Mouse (Mus musculus) spleen, embryonic (tissue): ENCODE data around the gene Cmah.

Experiments
- CTCF ChIA-PET: fragments of 350-600 bp; sonication (Branson Sonifier 250); formaldehyde crosslinking; loops from one replicate; lab custom pipeline; 2022; lab: Charles Lee

Cmah gene

DNA sequence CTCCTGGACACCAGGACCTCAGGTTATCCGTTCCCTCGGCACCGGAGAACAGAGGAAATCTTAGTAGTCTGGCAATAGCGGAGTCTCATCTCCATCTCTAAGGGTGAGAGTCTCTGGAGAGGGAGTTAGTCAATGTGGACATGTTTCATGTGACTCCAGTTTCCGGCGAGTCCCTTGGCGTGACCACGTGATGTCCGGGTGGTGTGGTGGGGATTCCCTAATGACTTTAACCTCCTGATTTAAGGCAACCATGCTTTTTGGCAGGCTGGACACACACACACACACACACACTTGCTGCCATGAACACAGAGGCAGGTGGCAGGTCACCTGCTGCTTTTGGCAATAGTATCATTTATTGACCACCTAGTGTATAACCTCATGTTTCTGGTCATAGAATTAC lies 138.8 kb downstream of the Cmah start:
- CTCF ChIA-PET = no interaction called here

DNA sequence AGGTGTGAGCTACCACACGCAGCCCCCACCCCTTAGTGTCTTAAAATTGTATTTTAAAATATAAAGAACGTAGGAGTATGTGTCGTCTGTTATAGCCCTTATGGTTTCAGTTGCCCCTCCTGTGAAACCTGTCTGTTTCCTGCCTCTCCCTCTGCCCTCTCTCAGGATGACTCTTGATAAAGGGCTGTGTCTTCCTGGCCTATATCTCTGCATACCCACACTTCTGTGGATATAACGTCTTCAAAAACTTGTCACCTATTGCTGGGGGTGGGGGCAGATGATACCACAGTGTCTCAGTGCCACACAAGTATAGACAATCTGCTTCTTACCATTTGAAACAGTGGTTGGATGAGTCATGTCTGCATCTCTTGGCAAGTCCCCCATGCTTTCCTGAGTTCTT lies 140.6 kb downstream of the Cmah start:
- CTCF ChIA-PET = no interaction called here

- CTCF ChIA-PET = no interaction called here
These were observed 150.4 kb downstream of the Cmah start for GRCm38 (mm10) chr13:24477564-24477963.

DNA sequence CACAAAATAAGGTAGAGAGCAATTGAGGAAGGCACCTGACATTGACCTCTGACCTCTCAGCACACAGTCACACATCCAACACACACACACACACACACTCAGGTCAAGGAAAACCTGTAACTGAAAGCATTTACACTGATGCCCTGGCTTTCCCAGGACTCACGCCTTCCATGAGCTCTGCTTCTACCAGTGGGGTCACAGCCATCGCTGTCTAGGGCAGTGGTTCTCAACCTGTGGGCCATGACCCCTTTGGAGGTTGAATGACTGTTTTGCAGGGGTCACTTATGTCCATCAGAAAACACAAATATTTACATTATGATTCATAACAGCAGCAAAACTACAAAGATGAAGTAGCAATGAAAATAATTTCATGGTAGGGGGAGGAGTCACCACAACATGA lies 152.3 kb downstream of the Cmah start:
- CTCF ChIA-PET = no interaction called here

DNA sequence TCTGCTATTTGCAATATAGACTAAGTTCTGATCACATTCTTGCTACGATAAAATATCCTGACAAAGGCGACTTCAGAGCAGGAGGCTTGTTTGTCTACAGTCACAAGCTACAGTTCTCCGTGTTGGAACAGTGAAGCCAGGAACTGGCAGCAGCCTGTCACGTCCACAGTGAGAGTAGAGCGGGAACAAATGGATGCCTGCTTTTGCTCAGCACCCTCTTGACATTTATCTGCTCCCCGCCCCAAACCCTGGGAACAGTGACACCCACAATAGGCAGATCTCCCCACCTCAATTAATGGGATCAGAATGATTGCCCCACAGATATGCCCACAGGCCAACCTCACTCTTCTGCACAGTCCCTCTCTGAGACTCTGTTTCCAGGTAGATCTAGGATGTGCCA lies 153.6 kb downstream of the Cmah start:
- CTCF ChIA-PET = no interaction called here

DNA sequence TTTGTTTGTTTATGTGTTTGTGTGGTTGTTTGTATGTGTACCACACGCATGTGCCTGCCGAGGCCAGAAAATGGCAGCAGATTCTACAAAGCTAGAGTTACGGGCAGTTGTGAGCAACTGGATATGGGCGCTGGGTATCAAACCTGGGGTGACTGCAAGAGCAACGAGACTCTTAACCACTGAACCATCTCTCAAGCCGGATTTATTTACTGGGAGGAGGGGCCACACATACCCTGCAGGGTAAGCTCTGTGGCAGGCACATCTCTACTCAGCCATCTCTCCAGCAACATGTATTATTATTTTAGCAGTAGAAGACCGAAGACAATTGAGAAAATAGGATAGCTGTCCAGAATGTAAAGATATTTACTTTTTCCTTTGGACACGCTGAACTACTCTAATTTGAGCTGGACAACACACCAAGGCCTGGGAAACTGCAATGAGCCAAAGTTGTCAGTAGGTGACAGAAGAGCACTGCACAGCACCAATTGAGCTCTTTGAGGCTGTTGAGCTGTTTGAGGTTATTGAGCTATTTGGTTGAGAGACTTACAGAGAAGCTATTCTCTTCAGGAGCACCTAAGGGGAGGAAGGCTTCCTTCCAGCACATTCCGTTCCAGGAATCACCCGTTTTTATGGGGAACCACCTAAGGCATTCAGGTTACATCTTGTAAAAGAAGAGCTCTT lies 154.6 kb downstream of the Cmah start:
- CTCF ChIA-PET = interaction anchor here (0.6 to 1.4 kb wide), 3 partner anchors 21 to 115 kb away, joined by 3 to 5 read pairs (median 3); no protein-coding TSS in a partner anchor

GRCm38 (mm10) chr13:24483691-24484090 lies 156.5 kb downstream of the Cmah start:
- CTCF ChIA-PET = interaction anchor here (0.6 to 1.3 kb wide), 2 partner anchors 32 to 66 kb away, joined by 4 to 38 read pairs; no protein-coding TSS in a partner anchor

- CTCF ChIA-PET = interaction anchor here (0.6 to 0.7 kb wide), 2 partner anchors 18 to 66 kb away, joined by 6 to 15 read pairs; no protein-coding TSS in a partner anchor
These were observed 157.6 kb downstream of the Cmah start for GRCm38 (mm10) chr13:24484811-24485210.

- CTCF ChIA-PET = no interaction called here
These were observed 158.8 kb downstream of the Cmah start for GRCm38 (mm10) chr13:24485964-24486363.

DNA sequence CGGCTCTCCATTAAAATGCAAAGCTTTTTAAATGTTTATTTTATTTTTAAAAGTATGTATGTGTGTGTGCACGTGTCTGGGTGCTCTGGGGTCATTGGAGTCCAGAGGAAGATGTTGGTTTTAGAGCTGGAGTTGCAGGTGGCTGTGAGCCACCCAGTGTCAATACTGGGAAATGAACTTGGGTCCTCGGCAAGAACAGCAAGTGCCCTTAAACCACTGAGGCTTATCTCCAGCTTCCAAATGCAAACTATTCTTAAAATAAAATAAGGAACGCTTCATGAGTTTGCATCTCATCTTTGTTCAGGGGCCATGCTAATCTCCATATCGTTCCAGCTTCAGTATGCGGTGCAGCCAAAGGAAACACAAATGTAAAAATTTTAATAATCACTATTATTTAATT lies 159.2 kb downstream of the Cmah start:
- CTCF ChIA-PET = interaction anchor here (1.1 kb wide), 1 partner anchor 143 kb away, joined by 3 read pairs; no protein-coding TSS in a partner anchor

DNA sequence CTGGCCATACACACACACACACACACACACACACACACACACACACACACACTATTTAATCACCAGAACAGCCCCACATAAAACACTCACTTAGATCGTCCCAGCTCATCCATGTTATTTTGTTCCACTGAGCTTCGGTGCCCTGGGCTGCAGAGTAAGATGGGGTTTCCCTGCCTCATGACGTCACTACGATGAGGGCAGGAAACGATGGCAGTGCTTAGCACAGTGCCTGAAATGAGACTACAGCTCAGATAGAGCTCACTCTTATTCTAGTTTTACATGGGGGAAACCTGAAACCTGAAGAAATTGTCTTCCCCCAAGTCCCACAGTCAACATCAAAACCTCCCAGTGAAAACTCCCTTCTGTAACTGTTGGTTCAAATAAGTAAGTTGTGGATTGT lies 159.9 kb downstream of the Cmah start:
- CTCF ChIA-PET = interaction anchor here (1.1 kb wide), 1 partner anchor 143 kb away, joined by 3 read pairs; no protein-coding TSS in a partner anchor

- CTCF ChIA-PET = interaction anchor here (0.6 to 1.1 kb wide), 2 partner anchors 142 to 239 kb away, joined by 3 to 4 read pairs; no protein-coding TSS in a partner anchor
These were observed 160.3 kb downstream of the Cmah start for GRCm38 (mm10) chr13:24487546-24487945.

DNA sequence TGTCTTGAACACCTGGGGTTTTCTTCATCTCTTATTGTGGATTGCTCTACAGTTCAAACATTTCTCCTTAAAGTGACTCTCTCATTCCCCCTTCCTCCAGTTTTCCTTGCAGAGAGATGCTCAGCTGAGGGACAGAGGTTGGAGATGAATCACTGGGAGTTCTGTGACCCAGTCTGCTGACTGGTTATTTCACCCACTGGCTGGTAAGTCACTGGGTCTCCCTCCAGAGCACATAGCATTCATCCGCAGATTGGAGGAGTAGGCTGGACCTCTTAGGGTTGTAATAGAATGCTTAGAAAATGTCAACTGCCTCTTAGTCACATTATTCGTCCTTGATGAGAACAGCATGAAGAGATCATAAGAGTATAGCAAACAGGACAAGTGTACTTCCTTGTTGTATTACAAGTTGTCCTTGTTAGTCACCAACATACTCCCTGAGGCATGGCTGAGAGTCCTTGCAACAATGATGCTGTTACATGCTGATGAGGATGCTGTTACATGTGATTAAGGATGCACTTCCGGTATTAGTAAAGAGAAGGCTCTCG lies 161.4 kb downstream of the Cmah start:
- CTCF ChIA-PET = interaction anchor here (0.6 kb wide), 1 partner anchor 22 kb away, joined by 4 read pairs; no protein-coding TSS in a partner anchor

DNA sequence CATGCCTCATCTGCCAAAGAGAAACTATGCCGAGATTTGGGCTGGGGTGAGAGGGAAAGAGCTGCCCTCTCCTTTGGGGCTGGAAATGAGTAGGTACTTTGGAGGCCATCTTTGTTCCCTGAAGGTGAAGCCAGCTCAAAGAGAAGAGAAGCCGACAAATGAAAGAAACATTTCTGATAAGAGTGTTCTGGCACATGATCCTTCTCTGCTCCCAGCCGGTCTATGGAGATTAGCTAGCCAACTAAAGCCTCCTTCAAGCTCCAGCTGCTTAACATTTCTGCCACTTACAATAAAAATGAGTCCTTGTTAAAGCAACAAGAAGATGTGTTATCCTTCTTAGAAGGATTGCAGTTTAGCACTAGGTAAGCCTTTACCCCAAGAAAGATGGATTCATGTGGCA lies 162.3 kb downstream of the Cmah start:
- CTCF ChIA-PET = interaction anchor here (0.6 kb wide), 1 partner anchor 37 kb away, joined by 20 read pairs; no protein-coding TSS in a partner anchor

DNA sequence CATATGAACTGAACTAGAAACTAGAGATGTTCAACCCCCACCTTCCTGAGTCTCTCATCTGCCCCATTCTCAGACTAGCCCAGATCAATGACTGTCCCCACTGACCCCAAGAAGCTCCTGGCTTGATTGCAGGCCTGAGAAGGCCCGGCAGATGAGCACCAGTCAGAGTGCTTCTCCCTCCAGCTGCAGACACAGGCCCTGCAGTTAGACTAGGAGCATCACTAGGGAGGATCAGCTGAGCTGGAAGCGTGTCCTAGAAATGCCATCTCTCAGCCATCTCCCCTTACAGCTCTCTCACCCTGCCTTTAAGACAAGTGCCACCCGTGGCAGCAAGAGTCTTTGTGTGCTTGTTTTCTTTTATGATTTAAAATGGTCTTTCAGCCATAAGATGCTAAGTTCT lies 162.8 kb downstream of the Cmah start:
- CTCF ChIA-PET = interaction anchor here (0.6 kb wide), 1 partner anchor 37 kb away, joined by 20 read pairs; no protein-coding TSS in a partner anchor

GRCm38 (mm10) chr13:24491101-24491500 lies 163.9 kb downstream of the Cmah start:
- CTCF ChIA-PET = no interaction called here

DNA sequence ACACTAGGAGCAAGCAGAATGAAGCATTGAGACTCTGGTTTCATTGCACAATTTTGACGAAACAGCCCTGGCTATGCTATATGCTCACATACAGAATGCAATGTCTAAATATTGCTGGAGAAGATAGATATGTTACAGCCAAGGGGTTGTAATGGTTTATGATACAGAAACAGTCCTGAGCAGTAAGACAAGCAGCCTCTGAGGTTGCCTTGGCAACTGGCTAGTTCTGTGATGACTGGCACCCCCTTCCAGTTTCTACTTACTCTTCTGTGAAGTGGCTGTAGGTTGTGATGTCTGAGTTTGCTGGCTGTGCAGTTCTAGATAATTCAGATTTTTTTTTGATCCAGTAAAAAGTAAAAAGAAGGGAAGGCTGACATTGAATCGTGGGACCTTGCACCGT lies 166.6 kb downstream of the Cmah start:
- CTCF ChIA-PET = interaction anchor here (0.6 kb wide), 1 partner anchor 40 kb away, joined by 5 read pairs; no protein-coding TSS in a partner anchor

- CTCF ChIA-PET = no interaction called here
These were observed 169.1 kb downstream of the Cmah start for GRCm38 (mm10) chr13:24496353-24496752.

GRCm38 (mm10) chr13:24497001-24497400 lies 169.8 kb downstream of the Cmah start:
- CTCF ChIA-PET = interaction anchor here (0.5 kb wide), 1 partner anchor 187 kb away, joined by 3 read pairs; no protein-coding TSS in a partner anchor

DNA sequence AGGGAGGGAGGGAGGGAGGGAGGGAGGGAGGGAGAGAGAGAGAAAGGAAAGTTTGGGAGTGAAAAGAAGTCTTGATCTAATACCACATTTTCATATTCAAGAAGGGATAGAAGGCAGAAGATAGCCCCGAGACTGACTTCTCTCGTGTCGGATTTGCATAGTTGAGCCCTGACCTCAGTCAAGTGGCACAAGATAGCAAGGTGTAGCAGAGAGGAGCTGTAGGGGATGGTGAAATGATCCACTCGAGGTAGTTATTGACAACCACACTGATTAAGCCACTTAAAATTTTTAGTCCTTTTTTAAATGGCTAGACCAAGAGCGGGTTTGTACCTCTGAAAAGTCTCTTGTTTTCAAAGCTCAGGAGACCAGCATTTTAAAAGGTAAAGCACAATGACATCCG lies 171.1 kb downstream of the Cmah start:
- CTCF ChIA-PET = no interaction called here

GRCm38 (mm10) chr13:24499505-24499904 lies 172.3 kb downstream of the Cmah start:
- CTCF ChIA-PET = interaction anchor here (0.6 to 1.2 kb wide), 6 partner anchors 12 to 230 kb away, joined by 3 to 4 read pairs (median 4); no protein-coding TSS in a partner anchor

GRCm38 (mm10) chr13:24501179-24501905 lies 174.1 kb downstream of the Cmah start:
- CTCF ChIA-PET = no interaction called here
